Mouse (Mus musculus) heart, adult 18-20 months (tissue): ENCODE measurements around the gene Prpf8. TPM values are rescaled to one million over a fixed set of nuclear protein-coding genes. Genes with fewer than 3 reads are reported as not detected.

Source experiments
- DNase-seq, 2 experiments: peaks; one replicate each; pipeline ENCODE4 v3.0.0; 2021 to 2022; ENCODE audit warnings: mixed read lengths in 1 of 2
- total RNA-seq, 2 experiments: library from RNA; stranded (reverse); gene quantifications; 2 replicates each; pipeline ENCODE4 v1.2.3; 2021

Gene Prpf8
- total RNA-seq, 2 experiments from 2014 or later, result 86.5 to 92.7 TPM

GRCm38 (mm10) chr11:75494296-75495049, 7.9 kb downstream of the Prpf8 start:
- DNase-seq, result no peak

GRCm38 (mm10) chr11:75498126-75498525, 11.5 kb downstream of the Prpf8 start:
- peak; percentile 60 to 66 for DNase-seq

- DNase-seq, result no peak
These were observed 21.5 kb downstream of the Prpf8 start for GRCm38 (mm10) chr11:75508162-75508561.

- peak; percentile 28 to 35 for DNase-seq
These were observed 22.3 kb downstream of the Prpf8 start for GRCm38 (mm10) chr11:75508904-75509303.

- DNase-seq, result peak; percentile 90 to 93
These were observed 23.4 kb downstream of the Prpf8 start, which contains the start of gene Rilp for GRCm38 (mm10) chr11:75509741-75510626. Rilp (plus strand) TSS chr11:75510094.

GRCm38 (mm10) chr11:75510627-75510993, 24.0 kb downstream of the Prpf8 start:
- DNase-seq, result peak; percentile 96 to 97

- DNase-seq, result peak; percentile 66 to 74
These were observed 24.6 kb downstream of the Prpf8 start for GRCm38 (mm10) chr11:75511213-75511612.

- DNase-seq, result no peak
These were observed 25.8 kb downstream of the Prpf8 start for GRCm38 (mm10) chr11:75512301-75513018.

- DNase-seq, result peak; percentile 70 to 89
These were observed 26.7 kb downstream of the Prpf8 start, which contains the start of gene Scarf1 for GRCm38 (mm10) chr11:75513336-75513735. Scarf1 (plus strand) TSS chr11:75513540.

GRCm38 (mm10) chr11:75515186-75515585, 28.6 kb downstream of the Prpf8 start:
- DNase-seq, result no peak

- no peak for DNase-seq
These were observed 33.4 kb downstream of the Prpf8 start for GRCm38 (mm10) chr11:75519834-75520633.

GRCm38 (mm10) chr11:75521609-75522008, 35.0 kb downstream of the Prpf8 start:
- DNase-seq, result no peak

GRCm38 (mm10) chr11:75522793-75523192, 36.2 kb downstream of the Prpf8 start:
- DNase-seq, result no peak

GRCm38 (mm10) chr11:75525531-75526125, 39.0 kb downstream of the Prpf8 start:
- peak in 1 of 2 experiments; percentile 13 for DNase-seq

GRCm38 (mm10) chr11:75526943-75527342, 40.3 kb downstream of the Prpf8 start:
- no peak for DNase-seq

- DNase-seq, result peak in 1 of 2 experiments; percentile 6
These were observed 43.2 kb downstream of the Prpf8 start for GRCm38 (mm10) chr11:75529771-75530170.

- DNase-seq, result peak; percentile 93 to 100
These were observed 43.7 kb downstream of the Prpf8 start for GRCm38 (mm10) chr11:75530325-75530724.

- no peak for DNase-seq
These were observed 44.3 kb downstream of the Prpf8 start for GRCm38 (mm10) chr11:75530845-75531373.

- DNase-seq, result peak; percentile 94 to 96
These were observed 45.0 kb downstream of the Prpf8 start, which contains the start of gene Slc43a2 for GRCm38 (mm10) chr11:75531469-75532242. Slc43a2 (plus strand) TSS chr11:75531694.
